Mouse (Mus musculus): ENCODE measurements at regions not wholly inside any gene's neighbourhood (a gene's known extent, or its start where the extent isn't known, plus 50 kb on each side); places are given as distances from the start of the nearest gene placed in this dataset.
A peak's percentile ranks its signal among the peaks of the same experiment; 100 is the strongest.
"Not testable (repeated sequence)": the region's sequence is repeated elsewhere in the genome, so short reads cannot be mapped to it uniquely, and the experiment has no call there.

GRCm38 (mm10) chr3:109224526-109224925, 101.6 kb downstream of the Slc25a24 start:
- peak; percentile 83 for DNase-seq (ENCODE audit: low read depth, low spot score)

DNA sequence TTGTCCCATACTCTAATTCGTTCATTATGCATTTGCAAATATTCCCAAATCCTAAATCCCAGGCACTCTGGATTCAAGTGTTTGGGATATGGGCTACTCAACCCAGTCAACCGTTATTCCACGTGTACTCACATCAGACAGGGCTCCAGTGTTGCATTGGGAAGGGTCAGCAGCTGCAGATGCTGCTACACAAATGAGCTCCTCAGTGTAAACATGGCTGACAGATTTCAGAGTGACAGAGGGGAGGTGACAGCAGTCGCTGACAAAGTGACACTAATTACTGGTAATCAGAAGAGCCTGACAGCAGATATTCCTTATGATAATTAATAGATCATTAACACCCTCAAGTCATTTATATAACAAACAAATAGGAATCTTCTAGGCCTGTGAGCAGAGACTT, 106.2 kb upstream of the Vav3 start:
- no peak for DNase-seq (ENCODE audit: low read depth, low spot score)

DNA sequence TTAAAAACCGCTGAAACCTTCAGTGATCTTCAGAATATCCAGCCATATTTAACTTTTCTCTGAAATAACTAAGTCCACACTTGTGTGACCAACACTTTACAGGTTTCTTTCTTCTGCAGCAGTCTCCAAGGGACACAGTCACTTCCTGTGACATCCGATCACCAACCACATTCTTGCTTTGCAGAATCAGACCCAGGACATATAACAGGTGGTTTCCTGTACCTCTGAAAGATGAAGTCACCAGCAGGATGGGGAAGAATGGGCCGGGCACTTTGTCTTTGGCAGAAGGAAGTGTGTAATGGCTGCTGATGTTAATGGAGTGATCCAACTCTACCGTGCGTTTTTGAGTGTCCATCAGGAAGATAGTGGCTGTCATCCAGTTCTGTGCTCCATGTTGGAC, 103.5 kb upstream of the Vav3 start:
- DNase-seq (ENCODE audit: low read depth, low spot score), result no peak

GRCm38 (mm10) chr3:109243491-109243890, 97.0 kb upstream of the Vav3 start:
- DNase-seq (ENCODE audit: low read depth, low spot score), result no peak

- DNase-seq (ENCODE audit: low read depth, low spot score), result peak; percentile 81
Observed at GRCm38 (mm10) chr3:109248801-109249200, 91.7 kb upstream of the Vav3 start.

- no peak for DNase-seq (ENCODE audit: low read depth, low spot score)
Observed at GRCm38 (mm10) chr3:109249359-109249758, 91.1 kb upstream of the Vav3 start.

DNA sequence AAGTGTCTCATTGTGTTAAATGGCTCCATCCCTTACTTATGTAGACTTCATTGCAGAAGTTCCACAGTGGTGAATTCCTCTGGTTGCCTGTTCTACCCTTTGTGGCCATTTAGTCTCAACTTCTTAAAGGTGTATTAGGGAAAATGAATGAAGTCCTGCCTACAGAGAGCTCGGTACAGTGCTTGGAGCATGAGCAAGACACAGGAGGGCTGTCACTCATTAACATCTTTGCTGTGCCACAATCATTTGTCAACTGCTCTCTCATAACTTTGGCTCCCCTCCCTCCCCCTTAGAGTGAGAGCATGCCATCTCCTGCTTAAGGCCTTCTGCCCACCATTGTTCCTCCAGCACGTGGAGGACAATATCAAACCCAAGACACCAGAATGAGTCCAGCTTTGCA, 90.5 kb upstream of the Vav3 start:
- DNase-seq (ENCODE audit: low read depth, low spot score), result no peak

GRCm38 (mm10) chr3:109251716-109252115, 88.7 kb upstream of the Vav3 start:
- no peak for DNase-seq (ENCODE audit: low read depth, low spot score)

GRCm38 (mm10) chr3:109254001-109254630, 86.3 kb upstream of the Vav3 start:
- DNase-seq (ENCODE audit: low read depth, low spot score), result no peak

GRCm38 (mm10) chr3:109254957-109255356, 85.5 kb upstream of the Vav3 start:
- DNase-seq (ENCODE audit: low read depth, low spot score), result no peak

DNA sequence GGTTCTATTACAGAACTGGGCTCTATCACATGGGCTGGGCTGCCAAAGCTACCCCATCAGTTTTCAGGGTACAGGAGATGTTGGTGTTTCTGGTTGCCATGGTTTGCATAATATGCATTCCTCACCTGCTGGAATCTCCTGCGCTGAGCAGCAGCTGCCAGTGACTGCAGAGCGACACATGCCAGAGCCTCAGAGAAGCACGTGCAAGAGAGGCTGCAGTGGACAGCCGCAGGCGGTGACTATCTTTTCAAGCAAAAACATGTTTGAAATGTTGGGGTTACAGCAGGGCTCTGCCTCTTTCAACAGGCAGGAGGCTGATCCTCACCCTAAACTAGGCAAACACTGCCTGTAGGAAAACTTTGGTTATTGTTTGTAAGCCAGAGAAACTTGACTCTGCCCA, 83.7 kb upstream of the Vav3 start:
- no peak for DNase-seq (ENCODE audit: low read depth, low spot score)

DNA sequence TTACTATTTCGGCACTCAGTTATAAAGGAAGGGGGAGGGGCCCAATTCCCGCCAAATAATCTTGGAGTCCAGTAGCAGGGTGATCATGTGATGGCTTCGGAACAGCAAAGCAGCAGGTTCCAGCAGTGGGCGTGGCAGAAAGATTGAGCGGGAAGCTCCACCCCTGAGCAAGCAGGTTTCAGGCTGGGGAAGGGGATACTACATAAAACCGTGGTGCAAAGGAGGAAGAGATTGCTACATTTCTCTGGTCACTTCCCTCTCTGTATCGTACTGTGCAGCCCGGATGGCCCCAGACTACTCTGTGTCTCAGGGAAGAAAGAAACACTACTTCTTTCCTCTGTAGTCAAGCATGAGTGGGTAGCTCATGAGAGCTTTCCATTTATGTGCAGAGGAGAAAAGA, 73.5 kb upstream of the Vav3 start:
- not testable (repeated sequence) for DNase-seq (ENCODE audit: low read depth, low spot score)

DNA sequence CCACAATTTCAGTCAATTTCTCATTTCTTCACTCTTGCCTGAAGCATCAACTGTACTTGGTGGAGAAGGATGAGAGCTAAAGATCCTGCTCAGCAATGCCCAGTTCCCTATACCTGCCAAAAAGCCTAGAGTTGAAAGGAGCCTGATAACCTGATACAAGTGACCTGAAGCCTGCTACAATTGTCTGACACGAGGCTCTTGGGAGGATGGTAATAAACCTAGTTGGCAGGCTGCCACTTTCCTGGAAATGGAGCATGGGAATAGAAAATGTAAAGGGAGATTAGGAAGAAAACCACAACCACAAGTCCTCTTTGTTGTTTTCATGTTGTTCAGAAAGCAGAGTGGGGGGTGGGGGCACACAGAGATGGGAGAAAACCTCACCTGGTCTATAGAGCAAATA, 69.7 kb upstream of the Vav3 start:
- no peak for DNase-seq (ENCODE audit: low read depth, low spot score)

GRCm38 (mm10) chr3:109273074-109273801, 67.2 kb upstream of the Vav3 start:
- DNase-seq (ENCODE audit: low read depth, low spot score), result peak; percentile 91

DNA sequence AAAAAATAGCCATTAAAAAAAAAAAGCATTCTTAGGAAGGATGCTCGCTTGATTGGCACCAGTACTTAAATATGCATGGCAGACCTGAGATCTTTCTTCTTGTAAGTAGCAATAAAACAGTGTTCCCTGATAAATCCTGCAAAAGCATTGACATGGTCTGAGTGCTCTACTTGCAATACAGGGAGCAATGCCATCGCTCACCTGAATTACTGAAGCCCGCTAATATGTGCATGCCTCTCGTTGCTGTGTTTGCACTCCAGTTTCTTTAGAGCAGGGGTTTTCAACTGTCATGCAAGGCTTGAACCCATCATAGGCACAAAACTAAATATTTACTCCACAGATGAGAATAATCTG, 66.7 kb upstream of the Vav3 start:
- DNase-seq (ENCODE audit: low read depth, low spot score), result no peak

- no peak for DNase-seq (ENCODE audit: low read depth, low spot score)
Observed at GRCm38 (mm10) chr3:109279086-109279485, 61.4 kb upstream of the Vav3 start.

- peak; percentile 39 for DNase-seq (ENCODE audit: low read depth, low spot score)
Observed at GRCm38 (mm10) chr3:109286590-109286989, 53.9 kb upstream of the Vav3 start.
